Mouse (Mus musculus): Measurements from ENCODE around the gene Ilf3. TPM values are rescaled to one million over a fixed set of nuclear protein-coding genes. Genes with fewer than 3 reads are reported as not detected.

Gene Ilf3
- polyA plus RNA-seq, 1 experiment = 157 TPM

DNA sequence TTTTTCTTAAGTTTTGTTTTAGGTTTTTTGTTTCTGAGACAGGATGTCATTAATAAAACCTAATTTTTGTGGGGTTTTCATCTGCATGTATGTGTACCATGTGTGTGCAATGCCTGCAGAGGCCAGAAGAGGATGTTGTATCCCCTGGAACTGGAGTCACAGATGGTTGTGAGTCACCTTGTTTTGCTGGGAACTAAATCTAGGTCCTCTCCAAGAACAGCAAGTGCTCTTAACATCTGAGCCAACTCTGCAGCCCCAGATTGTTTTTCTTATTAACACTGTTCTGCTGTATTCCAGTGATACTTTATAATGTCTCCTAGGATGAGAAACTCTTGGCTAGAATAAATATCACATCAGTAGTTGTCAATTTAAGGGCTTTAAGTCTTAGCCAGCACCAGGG lies 13.2 kb downstream of the Ilf3 start:
- TF ChIP-seq POLR2A (IDR thresholded peaks at IDR 0.05; ENCODE audit: control insufficient read depth, extremely low read depth, insufficient read depth, low read length, poor library complexity) (no peak), CTCF (IDR thresholded peaks at IDR 0.05; ENCODE audit: borderline replicate concordance, control insufficient read depth, extremely low read depth, insufficient read depth, low read length, poor library complexity) (no peak)
- Histone ChIP-seq H3K4me3 (ENCODE audit: control insufficient read depth, insufficient read depth, low read length) (no peak overlapping the region), H3K36me3 (ENCODE audit: control insufficient read depth, insufficient read depth, low read length) (no peaks in the 10 kb centered on the region; the same call in 1 of the 2 replicates), H3K4me1 (replicated peaks; ENCODE audit: control insufficient read depth, insufficient read depth, low read length) (peaks cover 8% of the 10 kb centered on the region), H3K27ac (ENCODE audit: control insufficient read depth, insufficient read depth, low read length) (no peak overlapping the region), H3K27me3 (ENCODE audit: control insufficient read depth, insufficient read depth, low read length) (no peaks in the 10 kb centered on the region)
- DNase-seq = no peak

DNA sequence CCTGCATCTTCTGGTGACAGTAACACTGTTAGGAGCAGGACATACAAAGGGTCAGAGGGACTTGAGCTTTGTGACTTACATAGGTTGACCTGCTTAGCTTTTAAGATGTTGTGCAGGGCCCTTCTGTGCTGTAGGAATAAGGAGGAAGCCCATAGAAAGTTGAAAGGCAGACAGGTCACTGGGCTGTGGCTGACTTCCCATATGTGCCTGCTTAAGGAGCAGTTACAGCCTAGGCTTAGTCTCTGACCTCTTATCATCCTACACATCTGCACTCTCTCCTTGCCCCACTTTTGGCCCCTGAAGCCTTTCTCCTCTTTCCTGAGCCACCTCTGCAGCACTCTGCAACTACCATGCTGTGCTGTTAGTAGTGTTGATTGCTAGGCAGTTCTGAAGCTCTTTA lies 16.3 kb downstream of the Ilf3 start:
- no peak for TF ChIP-seq CTCF (IDR thresholded peaks at IDR 0.05; ENCODE audit: borderline replicate concordance, control insufficient read depth, extremely low read depth, insufficient read depth, low read length, poor library complexity)
- no peak for TF ChIP-seq POLR2A (IDR thresholded peaks at IDR 0.05; ENCODE audit: control insufficient read depth, extremely low read depth, insufficient read depth, low read length, poor library complexity)
- Histone ChIP-seq H3K27ac (ENCODE audit: control insufficient read depth, insufficient read depth, low read length) (no peak overlapping the region), H3K4me1 (replicated peaks; ENCODE audit: control insufficient read depth, insufficient read depth, low read length) (peaks cover 8% of the 10 kb centered on the region), H3K4me3 (ENCODE audit: control insufficient read depth, insufficient read depth, low read length) (no peak overlapping the region), H3K27me3 (ENCODE audit: control insufficient read depth, insufficient read depth, low read length) (no peaks in the 10 kb centered on the region), H3K36me3 (ENCODE audit: control insufficient read depth, insufficient read depth, low read length) (peaks cover 11% of the 10 kb centered on the region)
- no peak for DNase-seq

DNA sequence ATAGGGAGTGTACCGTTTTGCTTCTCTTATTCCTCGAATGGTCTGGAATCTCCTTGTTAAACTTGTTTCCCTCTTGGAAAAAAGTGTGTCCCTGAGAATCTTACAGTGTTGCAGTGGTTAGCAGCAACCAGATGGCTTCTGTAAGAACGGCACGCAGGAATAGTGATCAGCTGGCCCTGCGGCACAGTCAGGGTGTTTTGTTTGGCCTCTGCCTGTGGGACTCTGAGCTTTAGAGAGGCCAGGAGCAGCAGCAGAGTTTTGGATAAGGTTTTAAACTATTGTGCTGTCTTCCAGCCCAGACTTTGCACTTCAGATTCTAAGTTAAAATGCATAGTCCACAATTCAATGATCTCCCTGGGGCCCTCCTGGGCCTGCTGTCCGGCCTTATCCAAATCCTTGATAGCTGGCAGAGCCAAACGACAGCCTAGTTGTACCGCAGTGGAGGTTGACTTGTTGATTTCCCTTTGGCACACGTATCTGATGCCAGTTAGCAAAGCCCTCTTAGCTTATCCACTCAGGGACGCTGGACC lies 25.0 kb downstream of the Ilf3 start:
- no peak for TF ChIP-seq CTCF (IDR thresholded peaks at IDR 0.05; ENCODE audit: borderline replicate concordance, control insufficient read depth, extremely low read depth, insufficient read depth, low read length, poor library complexity)
- no peak for TF ChIP-seq POLR2A (IDR thresholded peaks at IDR 0.05; ENCODE audit: control insufficient read depth, extremely low read depth, insufficient read depth, low read length, poor library complexity)
- 98% methylated on average over 10 of the region's 10 CpGs for WGBS
- no peak overlapping the region for H3K27ac ChIP-seq (ENCODE audit: control insufficient read depth, insufficient read depth, low read length)
- no peaks in the 10 kb centered on the region for H3K4me1 ChIP-seq (replicated peaks; ENCODE audit: control insufficient read depth, insufficient read depth, low read length)
- no peak overlapping the region for H3K4me3 ChIP-seq (ENCODE audit: control insufficient read depth, insufficient read depth, low read length)
- H3K36me3 ChIP-seq (ENCODE audit: control insufficient read depth, insufficient read depth, low read length) = peaks cover 92% of the 10 kb centered on the region
- no peaks in the 10 kb centered on the region for H3K27me3 ChIP-seq (ENCODE audit: control insufficient read depth, insufficient read depth, low read length)
- no peak for DNase-seq

DNA sequence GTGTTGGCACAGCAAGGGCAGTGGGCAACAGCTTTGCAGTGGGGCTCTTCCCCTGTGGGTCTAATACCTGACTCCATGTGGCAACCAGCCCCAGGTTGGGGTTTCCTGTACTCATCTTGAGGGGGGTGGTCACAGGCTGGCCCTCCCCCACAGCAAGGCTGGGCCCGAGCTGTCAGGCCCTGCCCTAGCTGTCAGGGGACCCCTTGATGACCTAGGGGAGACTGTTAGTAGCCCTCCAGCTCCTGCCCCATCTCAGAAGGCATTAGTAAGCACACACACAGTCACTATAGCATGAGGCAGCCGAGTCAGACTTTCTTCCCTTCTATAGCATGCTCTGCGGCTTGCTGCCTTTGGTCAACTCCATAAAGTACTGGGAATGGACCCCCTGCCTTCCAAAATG lies 28.0 kb downstream of the Ilf3 start:
- TF ChIP-seq POLR2A (IDR thresholded peaks at IDR 0.05; ENCODE audit: control insufficient read depth, extremely low read depth, insufficient read depth, low read length, poor library complexity) (no peak), CTCF (IDR thresholded peaks at IDR 0.05; ENCODE audit: borderline replicate concordance, control insufficient read depth, extremely low read depth, insufficient read depth, low read length, poor library complexity) (no peak)
- H3K4me3 ChIP-seq (ENCODE audit: control insufficient read depth, insufficient read depth, low read length) = no peak overlapping the region
- peaks cover 98% of the 10 kb centered on the region for H3K36me3 ChIP-seq (ENCODE audit: control insufficient read depth, insufficient read depth, low read length)
- WGBS = 98% methylated on average over 3 of the region's 3 CpGs
- DNase-seq = no peak
- H3K27ac ChIP-seq (ENCODE audit: control insufficient read depth, insufficient read depth, low read length) = no peak overlapping the region
- no peaks in the 10 kb centered on the region for H3K4me1 ChIP-seq (replicated peaks; ENCODE audit: control insufficient read depth, insufficient read depth, low read length)
- H3K27me3 ChIP-seq (ENCODE audit: control insufficient read depth, insufficient read depth, low read length) = no peaks in the 10 kb centered on the region

DNA sequence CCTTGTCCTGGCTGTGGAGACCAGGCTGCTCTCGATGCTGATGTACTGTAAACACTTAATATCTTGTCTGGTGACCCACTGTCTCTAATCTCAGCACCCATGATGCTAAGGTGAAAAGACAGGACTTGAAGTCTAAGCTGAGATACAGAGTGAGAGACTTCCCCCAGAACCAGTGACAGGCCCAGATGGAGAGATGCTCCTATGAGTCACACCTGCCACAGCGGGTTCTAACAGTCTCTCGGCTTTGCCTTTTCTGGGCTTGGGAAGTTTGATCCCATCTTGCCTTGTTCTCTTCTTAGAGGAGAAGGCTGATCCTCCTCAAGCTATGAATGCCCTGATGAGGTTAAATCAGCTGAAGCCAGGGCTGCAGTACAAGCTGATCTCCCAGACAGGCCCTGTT lies 29.5 kb downstream of the Ilf3 start:
- no peak for TF ChIP-seq POLR2A (IDR thresholded peaks at IDR 0.05; ENCODE audit: control insufficient read depth, extremely low read depth, insufficient read depth, low read length, poor library complexity)
- TF ChIP-seq CTCF (IDR thresholded peaks at IDR 0.05; ENCODE audit: borderline replicate concordance, control insufficient read depth, extremely low read depth, insufficient read depth, low read length, poor library complexity) = no peak
- DNase-seq = no peak
- Histone ChIP-seq H3K4me3 (ENCODE audit: control insufficient read depth, insufficient read depth, low read length) (no peak overlapping the region), H3K36me3 (ENCODE audit: control insufficient read depth, insufficient read depth, low read length) (peaks cover 94% of the 10 kb centered on the region), H3K27ac (ENCODE audit: control insufficient read depth, insufficient read depth, low read length) (no peak overlapping the region), H3K27me3 (ENCODE audit: control insufficient read depth, insufficient read depth, low read length) (no peaks in the 10 kb centered on the region), H3K4me1 (replicated peaks; ENCODE audit: control insufficient read depth, insufficient read depth, low read length) (no peaks in the 10 kb centered on the region)
- 100% methylated on average over 3 of the region's 3 CpGs for WGBS

DNA sequence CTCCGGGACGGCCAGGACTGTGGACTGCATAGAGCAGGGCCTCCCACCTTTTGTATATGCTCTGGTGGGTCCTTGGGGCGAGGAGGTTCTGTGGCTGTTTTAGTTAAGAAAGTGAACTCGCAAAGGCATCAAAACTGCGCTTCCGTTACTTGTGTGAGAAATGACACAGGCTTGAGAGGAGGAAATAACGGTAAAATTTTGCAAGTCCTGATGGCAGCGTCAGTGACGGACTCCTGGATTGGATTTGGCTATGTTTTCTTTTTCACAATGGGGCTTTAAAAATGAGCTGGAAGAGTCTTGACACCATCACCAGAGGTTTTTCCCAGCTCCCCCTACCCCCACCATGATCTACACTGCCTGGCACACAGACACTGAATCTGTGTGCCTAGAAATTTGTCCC lies 33.4 kb downstream of the Ilf3 start:
- no peak for TF ChIP-seq POLR2A (IDR thresholded peaks at IDR 0.05; ENCODE audit: control insufficient read depth, extremely low read depth, insufficient read depth, low read length, poor library complexity)
- no peak for TF ChIP-seq CTCF (IDR thresholded peaks at IDR 0.05; ENCODE audit: borderline replicate concordance, control insufficient read depth, extremely low read depth, insufficient read depth, low read length, poor library complexity)
- H3K36me3 ChIP-seq (ENCODE audit: control insufficient read depth, insufficient read depth, low read length) = peaks cover 92% of the 10 kb centered on the region
- no peak overlapping the region for H3K4me3 ChIP-seq (ENCODE audit: control insufficient read depth, insufficient read depth, low read length)
- DNase-seq = no peak
- no peaks in the 10 kb centered on the region for H3K4me1 ChIP-seq (replicated peaks; ENCODE audit: control insufficient read depth, insufficient read depth, low read length)
- 98% methylated on average over 9 of the region's 9 CpGs for WGBS
- H3K27ac ChIP-seq (ENCODE audit: control insufficient read depth, insufficient read depth, low read length) = no peak overlapping the region
- H3K27me3 ChIP-seq (ENCODE audit: control insufficient read depth, insufficient read depth, low read length) = no peaks in the 10 kb centered on the region

DNA sequence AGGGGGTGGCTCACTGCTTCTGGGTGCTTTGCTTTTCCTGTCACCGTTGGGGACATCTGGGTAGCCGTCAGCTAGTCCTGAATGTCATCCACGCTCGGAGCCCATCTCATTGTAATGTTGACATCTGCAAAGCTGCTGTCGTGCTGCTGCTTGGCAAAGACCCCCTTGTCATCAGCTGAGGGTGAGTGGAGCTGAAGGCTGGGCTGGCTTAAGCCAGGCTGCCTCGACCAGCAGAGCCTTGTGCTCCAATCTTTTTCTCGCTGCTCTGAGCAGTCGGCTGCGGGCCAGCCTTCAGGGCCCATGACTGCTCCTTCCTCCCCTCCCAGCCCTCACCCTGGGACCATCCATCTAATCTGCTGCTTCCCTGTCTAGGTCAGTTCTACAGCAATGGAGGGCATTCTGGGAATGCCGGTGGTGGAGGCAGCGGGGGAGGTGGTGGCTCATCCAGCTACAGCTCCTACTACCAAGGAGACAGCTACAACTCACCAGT lies 35.1 kb downstream of the Ilf3 start:
- H3K4me3 ChIP-seq (ENCODE audit: control insufficient read depth, insufficient read depth, low read length) = no peak overlapping the region

More for the DNA sequence above, 35.1 kb downstream of the Ilf3 start:
- Histone ChIP-seq H3K36me3 (ENCODE audit: control insufficient read depth, insufficient read depth, low read length) (peaks cover 79% of the 10 kb centered on the region), H3K27me3 (ENCODE audit: control insufficient read depth, insufficient read depth, low read length) (no peaks in the 10 kb centered on the region), H3K4me1 (replicated peaks; ENCODE audit: control insufficient read depth, insufficient read depth, low read length) (no peaks in the 10 kb centered on the region), H3K27ac (ENCODE audit: control insufficient read depth, insufficient read depth, low read length) (no peak overlapping the region)
- WGBS = 97% methylated on average over 11 of the region's 11 CpGs
- no peak for DNase-seq
- TF ChIP-seq CTCF (IDR thresholded peaks at IDR 0.05; ENCODE audit: borderline replicate concordance, control insufficient read depth, extremely low read depth, insufficient read depth, low read length, poor library complexity) = no peak
- no peak for TF ChIP-seq POLR2A (IDR thresholded peaks at IDR 0.05; ENCODE audit: control insufficient read depth, extremely low read depth, insufficient read depth, low read length, poor library complexity)

Measured in thymus, adult 2 months (tissue).